Comparison of ENCODE assay signal across 8 mouse cellular contexts in the genomic region with DNA sequence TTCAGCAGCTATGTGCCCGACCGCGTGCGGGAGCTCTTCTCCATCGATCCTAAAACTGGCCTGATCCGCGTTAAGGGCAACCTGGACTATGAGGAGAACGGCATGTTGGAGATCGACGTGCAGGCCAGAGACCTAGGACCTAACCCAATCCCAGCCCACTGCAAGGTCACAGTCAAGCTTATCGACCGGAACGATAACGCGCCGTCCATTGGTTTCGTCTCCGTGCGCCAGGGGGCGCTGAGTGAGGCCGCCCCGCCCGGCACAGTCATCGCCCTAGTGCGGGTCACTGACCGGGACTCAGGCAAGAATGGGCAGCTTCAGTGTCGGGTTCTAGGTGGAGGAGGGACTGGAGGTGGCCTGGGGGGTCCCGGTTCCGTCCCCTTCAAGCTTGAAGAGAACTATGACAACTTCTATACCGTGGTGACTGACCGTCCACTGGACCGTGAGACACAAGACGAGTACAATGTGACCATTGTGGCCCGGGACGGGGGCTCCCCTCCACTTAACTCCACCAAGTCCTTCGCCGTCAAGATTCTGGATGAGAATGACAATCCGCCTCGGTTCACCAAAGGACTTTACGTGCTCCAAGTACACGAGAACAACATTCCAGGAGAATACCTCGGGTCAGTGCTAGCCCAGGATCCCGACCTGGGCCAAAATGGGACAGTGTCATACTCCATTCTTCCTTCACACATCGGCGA. TPM values are rescaled to one million over a fixed set of nuclear protein-coding genes. Genes with fewer than 3 reads are reported as not detected.
DNase-seq lines count a peak whose midpoint lies in the region; ATAC-seq and TF ChIP-seq lines count a peak whose summit lies in the region.

No protein-coding gene starts in this region.

- H3K4me1 ChIP-seq in forebrain, embryonic 14.5 days (ENCODE audit: control insufficient read depth, insufficient read depth, low read length) = peaks cover 16% of the 10 kb centered on the region
- no peaks in the 10 kb centered on the region; a peak in 1 of 4 replicates for H3K4me1 ChIP-seq in liver, embryonic 14.5 days (replicated peaks; ENCODE audit: control insufficient read depth in 2 of 2, insufficient read depth in 2 of 2, low read length in 1 of 2)
- peaks cover 3% of the 10 kb centered on the region; the same call in 1 of the 2 replicates for H3K4me1 ChIP-seq in neural tube, embryonic 11.5 days (ENCODE audit: control insufficient read depth, insufficient read depth, low read length)

- no peaks in the 10 kb centered on the region for H3K36me3 ChIP-seq in forebrain, embryonic 14.5 days (ENCODE audit: control insufficient read depth, insufficient read depth, low read length)
- no peaks in the 10 kb centered on the region for H3K36me3 ChIP-seq in liver, embryonic 14.5 days (replicated peaks; ENCODE audit: control insufficient read depth, insufficient read depth, low read depth)
- no peaks in the 10 kb centered on the region for H3K36me3 ChIP-seq in neural tube, embryonic 11.5 days (ENCODE audit: control insufficient read depth, insufficient read depth, low read length)

- ATAC-seq in forebrain, embryonic 14.5 days = no peak
- ATAC-seq in liver, embryonic 14.5 days (ENCODE audit: insufficient read depth) = no peak
- ATAC-seq in neural tube, embryonic 11.5 days (ENCODE audit: insufficient read depth, low FRiP score, low TSS enrichment) = no peak

- WGBS in forebrain, embryonic 14.5 days = 5% methylated on average over 45 of the region's 45 CpGs
- 9% methylated on average over 45 of the region's 45 CpGs for WGBS in liver, embryonic 14.5 days (ENCODE audit: insufficient replicate concordance)
- WGBS in neural tube, embryonic 11.5 days = 8% methylated on average over 45 of the region's 45 CpGs

- TF ChIP-seq EP300 in liver, embryonic 14.5 days (IDR thresholded peaks at IDR 0.05; ENCODE audit: low read depth) = no peak

- peaks cover 3% of the 10 kb centered on the region; the same call in 1 of the 2 replicates for H3K27me3 ChIP-seq in forebrain, embryonic 14.5 days (replicated peaks; ENCODE audit: control insufficient read depth, insufficient read depth, low read length)
- peaks cover 54% of the 10 kb centered on the region for H3K27me3 ChIP-seq in liver, embryonic 14.5 days (ENCODE audit: control insufficient read depth, insufficient read depth, low read length)
- peaks cover 29% of the 10 kb centered on the region for H3K27me3 ChIP-seq in neural tube, embryonic 11.5 days (ENCODE audit: control insufficient read depth, insufficient read depth, low read length)

- no peak overlapping the region for H3K27ac ChIP-seq in forebrain, embryonic 14.5 days (ENCODE audit: low read depth, low read length)
- H3K27ac ChIP-seq in liver, embryonic 14.5 days = no peak overlapping the region
- H3K27ac ChIP-seq in neural tube, embryonic 11.5 days (ENCODE audit: low read depth, low read length) = no peak overlapping the region

- peak; percentile 25 for DNase-seq in urinary bladder, postnatal 14 days (ENCODE audit: low spot score)
- no peak for DNase-seq in urinary bladder, postnatal 10 days (ENCODE audit: low spot score)
- DNase-seq in forebrain, embryonic 14.5 days (ENCODE audit: low spot score) = peak; percentile 51
- DNase-seq in heart, postnatal 10 days = peak; percentile 62
- DNase-seq in kidney, postnatal 14 days = peak; percentile 68
- no peak for DNase-seq in liver, embryonic 14.5 days (ENCODE audit: low read depth in 3 of 3, low spot score in 3 of 3)
- peak; percentile 74 for DNase-seq in neural tube, embryonic 11.5 days (ENCODE audit: low spot score)
- DNase-seq in thymus, postnatal 14 days = no peak

- intact Hi-C loops in heart, postnatal 10 days (cut with DNase I) = loop anchor here (5.0 to 10.0 kb wide), 4 partner anchors 35 to 1998 kb away; no protein-coding TSS in a partner anchor

- H3K4me2 ChIP-seq in forebrain, embryonic 14.5 days (ENCODE audit: low read length) = peak overlapping the region; percentile 95
- no peak overlapping the region for H3K4me2 ChIP-seq in liver, embryonic 14.5 days (ENCODE audit: low read depth)
- peak overlapping the region; percentile 93 for H3K4me2 ChIP-seq in neural tube, embryonic 11.5 days (ENCODE audit: low read depth)

- peak; percentile 64 for TF ChIP-seq CTCF in liver, embryonic 14.5 days (IDR thresholded peaks at IDR 0.05; ENCODE audit: low read depth)

- peak overlapping the region; percentile 57; the same call in 1 of the 2 replicates for H3K9ac ChIP-seq in forebrain, embryonic 14.5 days (ENCODE audit: low read length)
- H3K9ac ChIP-seq in liver, embryonic 14.5 days (replicated peaks) = no peak overlapping the region
- H3K9ac ChIP-seq in neural tube, embryonic 11.5 days (ENCODE audit: low read length) = no peak overlapping the region

- peak overlapping the region; percentile 60 for H3K4me3 ChIP-seq in forebrain, embryonic 14.5 days (ENCODE audit: low read depth, low read length)
- H3K4me3 ChIP-seq in liver, embryonic 14.5 days (ENCODE audit: insufficient read depth in 1 of 2, low read depth in 2 of 2, low read length in 2 of 2) = no peak overlapping the region
- H3K4me3 ChIP-seq in neural tube, embryonic 11.5 days (ENCODE audit: low read depth, low read length) = peak overlapping the region; percentile 57

- H3K9me3 ChIP-seq in forebrain, embryonic 14.5 days (replicated peaks; ENCODE audit: control insufficient read depth, low read length) = no peaks in the 10 kb centered on the region
- no peaks in the 10 kb centered on the region for H3K9me3 ChIP-seq in liver, embryonic 14.5 days (ENCODE audit: control insufficient read depth, low read length)
- no peaks in the 10 kb centered on the region for H3K9me3 ChIP-seq in neural tube, embryonic 11.5 days (ENCODE audit: control insufficient read depth, low read length)

RNA-seq across cellular contexts. Expression of a gene that starts 3.7 kb away (rescaled TPM):
- 8.9 and 12.1 TPM in 2 replicates for polyA plus RNA-seq in forebrain, embryonic 14.5 days (2014; fragmentation: Nextera tagmentation; extraction: Ambion mirVana)
- 10 to 100 TPM; 19.8 to 30.3 TPM for total RNA-seq in heart, postnatal 10 days (2021)
- 0.21 and 0.28 TPM in 2 replicates for polyA plus RNA-seq in liver, embryonic 14.5 days (2012; rRNA removed)
- polyA plus RNA-seq in liver, embryonic 14.5 days (2014; fragmentation: Nextera tagmentation; extraction: Ambion mirVana) = 0.57 and 0.73 TPM in 2 replicates
- 8.6 and 8.7 TPM in 2 replicates for polyA plus RNA-seq in neural tube, embryonic 11.5 days (2014; fragmentation: Nextera tagmentation; extraction: Ambion mirVana)

Comparison
In these comparisons a context has a peak if more than half of its experiments do, and no peak if none do; other contexts are left out.
1. DNase-seq: peak in urinary bladder, postnatal 14 days (single experiment), forebrain, embryonic 14.5 days (single experiment), heart, postnatal 10 days (2 of 2), kidney, postnatal 14 days (single experiment) and neural tube, embryonic 11.5 days (single experiment); none in urinary bladder, postnatal 10 days (single experiment), liver, embryonic 14.5 days (0 of 3) and thymus, postnatal 14 days (single experiment).
2. H3K4me3 ChIP-seq: peak in forebrain, embryonic 14.5 days (single experiment) and neural tube, embryonic 11.5 days (single experiment); none in liver, embryonic 14.5 days (0 of 2).